Mouse (Mus musculus) G1E (cell line): ENCODE measurements at regions not wholly inside any gene's neighbourhood (a gene's known extent, or its start where the extent isn't known, plus 50 kb on each side); places are given as distances from the start of the nearest gene placed in this dataset.

Source experiments
- ATAC-seq: 2 replicates; pipeline ENCODE4 v1.8.0; 2016; ENCODE audit warnings: mild to moderate bottlenecking; ENCODE audit not compliant: insufficient number of reproducible peaks, poor library complexity, low FRiP score, severe bottlenecking; ENCODE audit errors: extremely low read depth
- DNase-seq: peaks from one replicate; pipeline ENCODE4 v3.0.0; 2012; ENCODE audit warnings: low spot score
- H3K27me3 ChIP-seq: 2 replicates; pipeline ENCODE4 v1.6.1; 2012; ENCODE audit warnings: mild to moderate bottlenecking, low read length, inconsistent platforms; ENCODE audit not compliant: insufficient read depth
- H3K36me3 ChIP-seq: replicated peaks from 2 replicates; pipeline ENCODE3; 2012; ENCODE audit warnings: mild to moderate bottlenecking, inconsistent platforms
- H3K4me1 ChIP-seq: 2 replicates; pipeline ENCODE4 v1.6.1; 2012; ENCODE audit warnings: low read depth, low read length, inconsistent platforms, mixed read lengths; ENCODE audit not compliant: insufficient read depth
- H3K4me3 ChIP-seq: 2 replicates; pipeline ENCODE4 v1.5.1; 2012; ENCODE audit warnings: low read depth, mild to moderate bottlenecking, inconsistent platforms, low read length, moderate library complexity, mixed read lengths
- H3K9me3 ChIP-seq: replicated peaks from 2 replicates; pipeline ENCODE4 v1.6.1; 2012; ENCODE audit warnings: inconsistent platforms
- CTCF ChIP-seq: IDR thresholded peaks from 2 replicates; pipeline ENCODE4 v1.5.1; 2012; ENCODE audit warnings: low read depth, low read length, inconsistent platforms, mixed read lengths
- GATA1 ChIP-seq: IDR thresholded peaks from 2 replicates; pipeline ENCODE4 v1.6.1; 2012; ENCODE audit warnings: borderline replicate concordance, low read length, inconsistent platforms, mixed read lengths
- GATA2 ChIP-seq: IDR thresholded peaks from 2 replicates; pipeline ENCODE4 v1.6.1; 2012; ENCODE audit warnings: low read depth, low read length, inconsistent platforms, borderline replicate concordance
- POLR2AphosphoS5 ChIP-seq: IDR thresholded peaks from 2 replicates; pipeline ENCODE4 v1.6.1; 2012; ENCODE audit warnings: low read depth, low read length, inconsistent platforms; ENCODE audit not compliant: insufficient replicate concordance
- TAL1 ChIP-seq: conservative IDR thresholded peaks from 2 replicates; pipeline ENCODE4 v1.6.1; 2012; ENCODE audit warnings: low read depth, low read length, inconsistent platforms, mixed read lengths

- TF ChIP-seq GATA1 (no peak), POLR2AphosphoS5 (no peak), CTCF (no peak), TAL1 (no peak), GATA2 (no peak)
- DNase-seq (no peak), ATAC-seq (no peak)
- Histone ChIP-seq H3K27me3 (no peaks in the 10 kb centered on the region), H3K4me1 (no peaks in the 10 kb centered on the region), H3K9me3 (peaks cover 3% of the 10 kb centered on the region; the same call in 1 of the 2 replicates), H3K4me3 (no peak overlapping the region), H3K36me3 (no peaks in the 10 kb centered on the region)
Observed at GRCm38 (mm10) chr2:123473840-123474239, 615.9 kb upstream of the Sema6d start.

GRCm38 (mm10) chr2:123486681-123487080 is 603.1 kb upstream of the Sema6d start:
- Histone ChIP-seq H3K4me1 (no peaks in the 10 kb centered on the region), H3K27me3 (no peaks in the 10 kb centered on the region), H3K4me3 (no peak overlapping the region), H3K9me3 (0 out of 2 replicates have a peak, but pooled peaks cover 5% of the 10 kb centered on the region), H3K36me3 (no peaks in the 10 kb centered on the region)
- no peak for ATAC-seq
- DNase-seq = no peak
- TF ChIP-seq CTCF (no peak), TAL1 (no peak), GATA1 (no peak), POLR2AphosphoS5 (no peak), GATA2 (no peak)

DNA sequence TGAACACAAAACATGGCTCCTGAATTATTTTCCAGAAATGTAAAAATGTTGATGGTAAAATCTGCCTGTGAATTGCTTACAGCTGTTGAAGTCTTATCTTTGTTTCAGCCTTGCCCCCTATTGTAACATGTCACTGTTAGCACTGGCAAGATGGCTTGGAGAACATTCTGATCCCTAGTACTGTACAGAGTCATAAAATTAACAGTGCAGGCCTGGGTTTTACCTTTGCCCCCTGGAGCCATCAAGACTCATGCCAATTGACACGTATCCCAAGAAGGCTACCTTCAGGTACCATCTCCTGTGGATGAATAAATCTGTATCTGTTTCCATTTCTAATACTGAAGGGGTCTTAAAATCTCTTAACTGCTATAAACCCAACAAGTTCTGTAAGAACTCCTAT is 583.6 kb upstream of the Sema6d start:
- TF ChIP-seq CTCF (no peak), POLR2AphosphoS5 (no peak), TAL1 (no peak), GATA1 (no peak), GATA2 (no peak)
- Histone ChIP-seq H3K9me3 (no peaks in the 10 kb centered on the region), H3K4me1 (no peaks in the 10 kb centered on the region), H3K4me3 (no peak overlapping the region), H3K36me3 (no peaks in the 10 kb centered on the region), H3K27me3 (no peaks in the 10 kb centered on the region)
- no peak for ATAC-seq
- no peak for DNase-seq

DNA sequence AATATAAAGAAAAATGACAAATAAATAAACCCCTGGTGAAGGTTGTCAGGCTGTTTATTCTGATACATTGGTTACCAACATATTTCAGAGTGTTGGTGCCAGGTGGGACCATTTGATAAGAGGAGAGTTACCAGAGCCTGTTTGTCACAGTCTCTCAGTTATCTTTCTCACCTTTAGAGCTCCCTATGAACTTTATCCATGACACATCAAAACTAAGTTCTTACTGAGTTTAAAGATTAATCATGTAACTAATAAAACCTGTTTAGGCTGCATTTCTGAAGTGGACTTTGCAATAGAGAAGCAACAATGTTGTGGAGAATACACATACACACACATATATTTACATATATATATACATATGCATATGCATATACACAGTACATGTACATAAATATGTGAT is 582.7 kb upstream of the Sema6d start:
- DNase-seq (no peak), ATAC-seq (no peak)
- no peaks in the 10 kb centered on the region for H3K9me3 ChIP-seq
- no peak overlapping the region for H3K4me3 ChIP-seq
- H3K4me1 ChIP-seq = no peaks in the 10 kb centered on the region
- H3K36me3 ChIP-seq = no peaks in the 10 kb centered on the region
- no peak for TF ChIP-seq GATA2
- TF ChIP-seq GATA1 = no peak
- TF ChIP-seq TAL1 = no peak
- no peak for TF ChIP-seq POLR2AphosphoS5
- H3K27me3 ChIP-seq = no peaks in the 10 kb centered on the region

DNA sequence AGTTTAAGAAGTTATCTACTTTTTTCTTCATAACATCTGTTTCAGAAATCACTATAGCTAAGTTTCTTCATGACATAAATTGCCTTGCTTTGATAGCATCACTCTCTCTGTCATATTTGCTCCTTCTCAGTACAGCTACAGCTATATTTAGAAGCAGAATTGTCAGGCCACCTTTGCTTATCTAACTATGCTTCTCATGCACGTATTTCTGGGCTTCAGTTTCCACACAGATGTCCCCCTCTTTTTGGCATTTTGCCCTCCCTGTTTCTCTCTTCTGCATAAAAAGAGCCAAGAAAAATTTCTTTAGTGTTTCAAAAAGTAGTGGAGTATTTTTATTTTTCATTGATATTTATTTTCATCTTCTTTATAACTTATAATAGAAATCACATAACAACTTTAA is 560.9 kb upstream of the Sema6d start:
- H3K9me3 ChIP-seq = no peaks in the 10 kb centered on the region
- H3K4me3 ChIP-seq = no peak overlapping the region
- DNase-seq (no peak), ATAC-seq (no peak)
- H3K27me3 ChIP-seq = no peaks in the 10 kb centered on the region
- no peak for TF ChIP-seq POLR2AphosphoS5
- no peak for TF ChIP-seq CTCF
- TF ChIP-seq TAL1 = no peak
- TF ChIP-seq GATA1 = no peak
- TF ChIP-seq GATA2 = no peak
- no peaks in the 10 kb centered on the region for H3K36me3 ChIP-seq
- H3K4me1 ChIP-seq = no peaks in the 10 kb centered on the region

DNA sequence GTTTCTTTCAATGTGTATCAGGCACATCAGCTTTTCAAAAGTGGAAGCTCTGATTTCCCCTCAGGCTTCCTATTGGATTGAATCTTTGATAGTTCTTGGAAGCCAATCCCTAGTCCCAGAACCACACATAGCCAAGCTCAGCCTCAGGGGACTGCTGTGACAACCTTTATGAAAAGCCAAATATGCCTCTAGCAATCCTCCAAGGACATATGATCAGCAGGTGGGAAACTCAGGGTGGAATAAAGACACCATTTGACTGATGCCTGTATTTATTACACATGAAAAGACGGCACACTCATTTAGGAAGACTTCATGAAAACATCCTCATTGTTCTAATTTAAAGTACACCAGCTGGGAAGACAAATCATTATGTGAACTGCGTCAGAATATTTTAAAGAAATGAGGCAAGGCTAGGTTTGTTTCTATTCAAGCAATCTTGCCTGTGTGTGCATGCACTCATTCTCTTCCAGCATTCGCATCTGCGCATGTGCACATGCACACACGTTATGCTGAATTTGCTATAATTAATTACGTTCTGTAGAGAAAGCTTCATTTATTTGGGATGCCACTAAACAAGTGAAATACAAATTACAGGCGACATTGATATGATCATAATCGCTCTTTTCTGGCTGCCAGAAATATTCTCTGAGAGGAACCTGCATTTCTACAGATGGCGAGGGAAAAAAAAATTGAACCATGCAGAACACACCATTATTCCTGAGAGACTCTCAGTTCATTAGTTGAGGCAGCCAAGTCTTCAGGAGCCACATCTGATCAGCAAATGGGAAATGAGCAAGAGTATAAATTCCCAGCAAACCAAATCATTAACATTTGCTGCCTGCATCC is 556.6 kb upstream of the Sema6d start:
- Histone ChIP-seq H3K27me3 (no peaks in the 10 kb centered on the region), H3K9me3 (peaks cover 3% of the 10 kb centered on the region; the same call in 1 of the 2 replicates), H3K4me1 (no peaks in the 10 kb centered on the region), H3K4me3 (no peak overlapping the region), H3K36me3 (no peaks in the 10 kb centered on the region)
- ATAC-seq (no peak), DNase-seq (no peak)
- TF ChIP-seq TAL1 (no peak), POLR2AphosphoS5 (no peak), CTCF (no peak)
